In the genomic region with DNA sequence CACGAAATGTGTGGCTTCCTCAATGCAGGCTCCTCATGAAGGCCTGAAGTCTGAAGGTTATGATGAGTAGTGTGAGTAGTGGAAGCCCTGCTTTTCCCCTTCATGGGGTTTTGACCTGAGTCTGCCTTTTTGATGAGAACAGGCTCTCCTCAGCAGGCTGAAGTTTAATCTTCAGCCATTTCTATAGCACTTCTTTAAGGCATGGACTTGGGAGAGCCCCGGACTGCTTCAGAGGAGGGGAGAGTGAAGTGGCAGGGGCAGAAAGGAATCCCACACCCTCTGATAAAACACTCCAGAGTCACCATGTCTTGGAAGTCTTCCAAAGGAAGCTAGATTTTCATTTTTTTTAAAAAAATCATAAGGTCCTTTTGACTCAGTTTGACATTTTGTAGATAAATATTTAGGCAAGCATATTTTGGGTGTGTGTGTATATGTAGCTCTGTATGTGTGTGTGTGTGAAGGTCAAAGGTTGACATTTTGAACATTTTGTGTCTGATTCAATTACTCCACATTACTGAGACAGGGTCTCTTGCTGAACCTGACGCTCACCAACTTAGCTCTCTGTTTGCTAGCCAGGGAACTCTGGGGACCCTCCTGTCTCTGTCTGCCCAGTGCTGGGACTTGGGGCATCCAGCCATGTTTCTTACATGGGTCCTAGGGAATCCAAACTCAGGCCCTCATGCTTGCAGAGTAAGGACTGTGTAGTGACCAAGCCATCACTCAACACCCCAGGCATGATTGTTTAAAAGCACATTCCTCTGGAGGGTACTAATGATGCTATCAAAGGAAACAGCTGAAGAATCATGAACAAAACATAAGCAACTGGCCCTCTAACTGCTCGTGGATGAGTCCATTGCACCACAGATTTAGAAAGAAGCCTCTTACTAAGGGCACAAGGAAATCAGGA, we compare ENCODE assay signal across 13 mouse cellular contexts. TPM values are rescaled to one million over a fixed set of nuclear protein-coding genes. Genes with fewer than 3 reads are reported as not detected.
DNase-seq lines count a peak whose midpoint lies in the region; ATAC-seq and TF ChIP-seq lines count a peak whose summit lies in the region.
"Had no signal": no experiment of that assay in that cellular context is flagged by ENCODE, and none has a peak within 500 bp of the region (broad histone marks: within the 10 kb centered on the region; RNA-seq: fewer than 3 reads in every experiment).

No protein-coding gene starts in this region.

- no peaks in the 10 kb centered on the region for H3K4me1 ChIP-seq in kidney, postnatal 0 days (replicated peaks; ENCODE audit: insufficient read depth, low read length)
- peaks cover 25% of the 10 kb centered on the region for H3K4me1 ChIP-seq in intestine, embryonic 15.5 days (replicated peaks)
- peaks cover 2% of the 10 kb centered on the region; the same call in 1 of the 2 replicates for H3K4me1 ChIP-seq in stomach, embryonic 14.5 days (ENCODE audit: control insufficient read depth, insufficient read depth, low read length)
- H3K4me1 ChIP-seq: limb, embryonic 12.5 days had no signal

- no peak overlapping the region for H3K4me2 ChIP-seq in kidney, postnatal 0 days (ENCODE audit: low read length)
- H3K4me2 ChIP-seq in intestine, embryonic 15.5 days (replicated peaks), result no peak overlapping the region
- no peak overlapping the region for H3K4me2 ChIP-seq in stomach, embryonic 14.5 days (replicated peaks; ENCODE audit: low read depth, low read length)
- H3K4me2 ChIP-seq: forebrain, embryonic 15.5 days; limb, embryonic 12.5 days; midbrain, embryonic 13.5 days had no signal

- ATAC-seq in kidney, postnatal 0 days (replicated peaks; ENCODE audit: low FRiP score, low read depth), result peak; percentile 49; the same call in 1 of the 2 replicates
- ATAC-seq in intestine, embryonic 15.5 days, result peak; percentile 62
- peak; percentile 59 for ATAC-seq in stomach, embryonic 14.5 days (ENCODE audit: insufficient number of reproducible peaks, insufficient read depth, low FRiP score, low read depth)
- ATAC-seq: forebrain, embryonic 15.5 days; midbrain, embryonic 13.5 days had no signal

- H3K27ac ChIP-seq in gastrocnemius, adult 2 months, result peak overlapping the region; percentile 73
- peak overlapping the region; percentile 48 for H3K27ac ChIP-seq in kidney, postnatal 0 days
- peak overlapping the region; percentile 82 for H3K27ac ChIP-seq in intestine, embryonic 15.5 days
- peak overlapping the region; percentile 48; the same call in 1 of the 2 replicates for H3K27ac ChIP-seq in stomach, embryonic 14.5 days (ENCODE audit: low read length)
- H3K27ac ChIP-seq: forebrain, embryonic 15.5 days; limb, embryonic 12.5 days; midbrain, embryonic 13.5 days had no signal

- intact Hi-C loops in gastrocnemius, adult 2 months (cut with DNase I), result no loop called here
- intact Hi-C loops in left cerebral cortex, postnatal 10 days (cut with DNase I), result no loop called here

- H3K36me3 ChIP-seq in kidney, postnatal 0 days (ENCODE audit: insufficient read depth, low read length), result no peaks in the 10 kb centered on the region
- no peaks in the 10 kb centered on the region for H3K36me3 ChIP-seq in intestine, embryonic 15.5 days
- no peaks in the 10 kb centered on the region for H3K36me3 ChIP-seq in stomach, embryonic 14.5 days (ENCODE audit: control insufficient read depth, insufficient read depth, low read length)
- H3K36me3 ChIP-seq: forebrain, embryonic 15.5 days; limb, embryonic 12.5 days; midbrain, embryonic 13.5 days had no signal

- H3K27me3 ChIP-seq in kidney, postnatal 0 days (ENCODE audit: insufficient read depth, low read length), result no peaks in the 10 kb centered on the region
- no peaks in the 10 kb centered on the region for H3K27me3 ChIP-seq in intestine, embryonic 15.5 days (replicated peaks)
- H3K27me3 ChIP-seq in stomach, embryonic 14.5 days (ENCODE audit: control insufficient read depth, insufficient read depth, low read length), result no peaks in the 10 kb centered on the region
- H3K27me3 ChIP-seq: forebrain, embryonic 15.5 days; limb, embryonic 12.5 days; midbrain, embryonic 13.5 days had no signal

- TF ChIP-seq CTCF in gastrocnemius, adult 2 months (IDR thresholded peaks at IDR 0.05), result no peak
- TF ChIP-seq CTCF in kidney, postnatal 0 days (IDR thresholded peaks at IDR 0.05; ENCODE audit: low read depth), result no peak

- WGBS in kidney, postnatal 0 days, result 62% methylated on average over 4 of the region's 4 CpGs
- 36% methylated on average over 4 of the region's 4 CpGs for WGBS in intestine, embryonic 15.5 days
- 35% methylated on average over 4 of the region's 4 CpGs for WGBS in stomach, embryonic 14.5 days

- DNase-seq in gastrocnemius, adult 2 months, result no peak
- no peak for DNase-seq in gastrocnemius, adult 8-10 months (ENCODE audit: low spot score in 2 of 2)
- DNase-seq in kidney, postnatal 0 days (ENCODE audit: low spot score), result peak; percentile 39
- DNase-seq in kidney, postnatal 36 days, result no peak
- no peak for DNase-seq in left cerebral cortex, postnatal 10 days (ENCODE audit: extremely low spot score in 1 of 2, low spot score in 2 of 2)
- DNase-seq in layer of hippocampus, adult 8-10 months (ENCODE audit: low spot score in 2 of 2), result no peak
- DNase-seq: adrenal gland, adult 2 months; thymus, adult 2 months had no signal

- H3K4me3 ChIP-seq in gastrocnemius, adult 2 months, result no peak overlapping the region
- H3K4me3 ChIP-seq in kidney, postnatal 0 days (replicated peaks; ENCODE audit: low read depth, low read length), result no peak overlapping the region
- H3K4me3 ChIP-seq in intestine, embryonic 15.5 days (replicated peaks), result no peak overlapping the region
- no peak overlapping the region for H3K4me3 ChIP-seq in stomach, embryonic 14.5 days (ENCODE audit: low read depth, low read length)
- H3K4me3 ChIP-seq: forebrain, embryonic 15.5 days; limb, embryonic 12.5 days; midbrain, embryonic 13.5 days had no signal

- H3K9ac ChIP-seq in kidney, postnatal 0 days (ENCODE audit: low read depth, low read length), result no peak overlapping the region
- no peak overlapping the region for H3K9ac ChIP-seq in intestine, embryonic 15.5 days
- H3K9ac ChIP-seq in stomach, embryonic 14.5 days (replicated peaks; ENCODE audit: low read depth, low read length), result no peak overlapping the region
- H3K9ac ChIP-seq: forebrain, embryonic 15.5 days; limb, embryonic 12.5 days; midbrain, embryonic 13.5 days had no signal

- H3K9me3 ChIP-seq in kidney, postnatal 0 days (replicated peaks; ENCODE audit: low read length), result no peaks in the 10 kb centered on the region
- no peaks in the 10 kb centered on the region for H3K9me3 ChIP-seq in intestine, embryonic 15.5 days
- H3K9me3 ChIP-seq in stomach, embryonic 14.5 days (ENCODE audit: control insufficient read depth, low read depth, low read length), result no peaks in the 10 kb centered on the region
- H3K9me3 ChIP-seq: forebrain, embryonic 15.5 days; limb, embryonic 12.5 days; midbrain, embryonic 13.5 days had no signal

RNA-seq across cellular contexts. Expression of a gene that starts 27.0 kb away (rescaled TPM):
- under 1 TPM; 0.18 to 0.42 TPM for total RNA-seq in gastrocnemius, adult 2 months (2021)
- 1 to 10 TPM in 1 of 4 experiments, under 1 TPM in 3; 0.40 to 1.2 (median 0.49) TPM for total RNA-seq in gastrocnemius, adult 8-10 months (2022)
- polyA plus RNA-seq in kidney, postnatal 0 days (2015; fragmentation: Nextera tagmentation; extraction: Ambion mirVana), result 2.1 and 2.3 TPM in 2 replicates
- polyA plus RNA-seq in intestine, embryonic 15.5 days (2015; fragmentation: Nextera tagmentation; extraction: Ambion mirVana), result 1.2 and 1.7 TPM in 2 replicates
- 0.61 and 2.4 TPM in 2 replicates for polyA plus RNA-seq in stomach, embryonic 14.5 days (2014; fragmentation: Nextera tagmentation; extraction: Ambion mirVana)
- total RNA-seq in left cerebral cortex, postnatal 10 days (2021), result under 1 TPM; 0.36 TPM
- under 1 TPM in 1 of 4 experiments, not detected in 3; 0.25 TPM for total RNA-seq in layer of hippocampus, adult 8-10 months (2022)

RNA-seq across cellular contexts. Expression of a gene that starts 48.0 kb away (rescaled TPM):
- total RNA-seq in gastrocnemius, adult 2 months (2021), result 10 to 100 TPM; 18.4 to 25.0 TPM
- 10 to 100 TPM; 18.7 to 31.0 (median 23.8) TPM for total RNA-seq in gastrocnemius, adult 8-10 months (2022)
- polyA plus RNA-seq in kidney, postnatal 0 days (2015; fragmentation: Nextera tagmentation; extraction: Ambion mirVana), result 3.1 and 3.4 TPM in 2 replicates
- polyA plus RNA-seq in intestine, embryonic 15.5 days (2015; fragmentation: Nextera tagmentation; extraction: Ambion mirVana), result 10.2 and 11.9 TPM in 2 replicates
- polyA plus RNA-seq in stomach, embryonic 14.5 days (2014; fragmentation: Nextera tagmentation; extraction: Ambion mirVana), result 9.0 and 9.9 TPM in 2 replicates
- total RNA-seq in left cerebral cortex, postnatal 10 days (2021), result 1 to 10 TPM; 5.2 to 5.3 TPM
- 1 to 10 TPM; 3.8 to 5.8 (median 5.5) TPM for total RNA-seq in layer of hippocampus, adult 8-10 months (2022)
